Mouse (Mus musculus) testis, postnatal 10 days (tissue): Measurements from ENCODE around the gene 4933424G06Rik.

Experiments used
- DNase-seq: peaks from one replicate; pipeline ENCODE4 v3.0.0; 2021; ENCODE audit warnings: low spot score

Gene 4933424G06Rik

GRCm38 (mm10) chr1:36769951-36770350, 60.0 kb downstream of the 4933424G06Rik start:
- DNase-seq, result no peak

- peak; percentile 64 for DNase-seq
These were observed 61.0 kb downstream of the 4933424G06Rik start for GRCm38 (mm10) chr1:36770998-36771397.

- no peak for DNase-seq
These were observed 62.4 kb downstream of the 4933424G06Rik start for GRCm38 (mm10) chr1:36772198-36772934.

GRCm38 (mm10) chr1:36780793-36781192, 70.8 kb downstream of the 4933424G06Rik start:
- DNase-seq, result no peak

- peak; percentile 55 for DNase-seq
These were observed 72.5 kb downstream of the 4933424G06Rik start for GRCm38 (mm10) chr1:36782476-36782875.

- peak; percentile 90 for DNase-seq
These were observed 74.6 kb downstream of the 4933424G06Rik start for GRCm38 (mm10) chr1:36784365-36785134.

- peak; percentile 69 for DNase-seq
These were observed 75.3 kb downstream of the 4933424G06Rik start for GRCm38 (mm10) chr1:36785238-36785641.

GRCm38 (mm10) chr1:36786377-36786776, 76.4 kb downstream of the 4933424G06Rik start:
- no peak for DNase-seq

GRCm38 (mm10) chr1:36789416-36789815, 79.5 kb downstream of the 4933424G06Rik start:
- no peak for DNase-seq

GRCm38 (mm10) chr1:36796711-36797110, 86.8 kb downstream of the 4933424G06Rik start:
- no peak for DNase-seq

- no peak for DNase-seq
These were observed 87.5 kb downstream of the 4933424G06Rik start for GRCm38 (mm10) chr1:36797481-36797880.

- DNase-seq, result no peak
These were observed 90.5 kb downstream of the 4933424G06Rik start for GRCm38 (mm10) chr1:36800379-36801011.

GRCm38 (mm10) chr1:36804259-36804658, 94.3 kb downstream of the 4933424G06Rik start:
- DNase-seq, result no peak

- no peak for DNase-seq
These were observed 94.9 kb downstream of the 4933424G06Rik start for GRCm38 (mm10) chr1:36804833-36805232.

- DNase-seq, result no peak
These were observed 96.4 kb downstream of the 4933424G06Rik start for GRCm38 (mm10) chr1:36806181-36806905.

- DNase-seq, result no peak
These were observed 97.1 kb downstream of the 4933424G06Rik start for GRCm38 (mm10) chr1:36807086-36807485.
